Mouse (Mus musculus): Measurements from ENCODE around the gene Togaram2. TPM values are rescaled to one million over a fixed set of nuclear protein-coding genes. Genes with fewer than 3 reads are reported as not detected.

Togaram2 gene
- total and polyA plus RNA-seq, 2 experiments, result not detected

GRCm38 (mm10) chr17:71669511-71669910 is 3.5 kb upstream of the Togaram2 start:
- H3K36me3 ChIP-seq (ENCODE audit: control insufficient read depth, insufficient read depth, low read length), result no peaks in the 10 kb centered on the region
- 77% methylated on average over 5 of the region's 5 CpGs for WGBS
- no peak overlapping the region for H3K4me3 ChIP-seq (ENCODE audit: insufficient read depth, low read depth, low read length)
- no peak overlapping the region for H3K9ac ChIP-seq (ENCODE audit: low read depth, low read length)
- TF ChIP-seq CTCF (IDR thresholded peaks at IDR 0.05; ENCODE audit: low read depth, low read length) (peak; percentile 21; the same call in 1 of the 2 replicates), POLR2A (IDR thresholded peaks at IDR 0.05; ENCODE audit: extremely low read depth, insufficient read depth, low read length) (no peak)
- H3K27ac ChIP-seq (replicated peaks; ENCODE audit: insufficient read depth, low read depth, low read length), result no peak overlapping the region
- peak; percentile 19 for DNase-seq (ENCODE audit: extremely low read depth, low read depth, low spot score)
- no peaks in the 10 kb centered on the region for H3K27me3 ChIP-seq (ENCODE audit: control insufficient read depth, insufficient read depth, low read length)
- no peaks in the 10 kb centered on the region for H3K4me1 ChIP-seq (ENCODE audit: control insufficient read depth, insufficient read depth, low read length)
- no peaks in the 10 kb centered on the region for H3K79me2 ChIP-seq (ENCODE audit: control insufficient read depth, insufficient read depth, low read length)

GRCm38 (mm10) chr17:71671840-71672546 is 1.1 kb upstream of the Togaram2 start:
- Histone ChIP-seq H3K4me1 (ENCODE audit: control insufficient read depth, insufficient read depth, low read length) (no peaks in the 10 kb centered on the region), H3K79me2 (ENCODE audit: control insufficient read depth, insufficient read depth, low read length) (no peaks in the 10 kb centered on the region), H3K27me3 (ENCODE audit: control insufficient read depth, insufficient read depth, low read length) (no peaks in the 10 kb centered on the region), H3K4me3 (ENCODE audit: insufficient read depth, low read depth, low read length) (no peak overlapping the region), H3K9ac (ENCODE audit: low read depth, low read length) (no peak overlapping the region), H3K36me3 (ENCODE audit: control insufficient read depth, insufficient read depth, low read length) (no peaks in the 10 kb centered on the region), H3K27ac (replicated peaks; ENCODE audit: insufficient read depth, low read depth, low read length) (no peak overlapping the region)
- DNase-seq (ENCODE audit: extremely low read depth, low read depth, low spot score), result no peak
- TF ChIP-seq POLR2A (IDR thresholded peaks at IDR 0.05; ENCODE audit: extremely low read depth, insufficient read depth, low read length) (no peak), CTCF (IDR thresholded peaks at IDR 0.05; ENCODE audit: low read depth, low read length) (peak; percentile 68)
- 70% methylated on average over 17 of the region's 17 CpGs for WGBS

GRCm38 (mm10) chr17:71673936-71674335 is 875 bp downstream of the Togaram2 start:
- Histone ChIP-seq H3K27ac (replicated peaks; ENCODE audit: insufficient read depth, low read depth, low read length) (no peak overlapping the region), H3K79me2 (ENCODE audit: control insufficient read depth, insufficient read depth, low read length) (no peaks in the 10 kb centered on the region), H3K9ac (ENCODE audit: low read depth, low read length) (no peak overlapping the region), H3K4me1 (ENCODE audit: control insufficient read depth, insufficient read depth, low read length) (no peaks in the 10 kb centered on the region), H3K4me3 (ENCODE audit: insufficient read depth, low read depth, low read length) (no peak overlapping the region), H3K36me3 (ENCODE audit: control insufficient read depth, insufficient read depth, low read length) (no peaks in the 10 kb centered on the region), H3K27me3 (ENCODE audit: control insufficient read depth, insufficient read depth, low read length) (no peaks in the 10 kb centered on the region)
- TF ChIP-seq POLR2A (IDR thresholded peaks at IDR 0.05; ENCODE audit: extremely low read depth, insufficient read depth, low read length) (no peak), CTCF (IDR thresholded peaks at IDR 0.05; ENCODE audit: low read depth, low read length) (no peak)
- WGBS, result 75% methylated on average over 9 of the region's 9 CpGs
- no peak for DNase-seq (ENCODE audit: extremely low read depth, low read depth, low spot score)

GRCm38 (mm10) chr17:71674886-71675285 is 1.8 kb downstream of the Togaram2 start:
- no peak for TF ChIP-seq POLR2A (IDR thresholded peaks at IDR 0.05; ENCODE audit: extremely low read depth, insufficient read depth, low read length)
- no peak for TF ChIP-seq CTCF (IDR thresholded peaks at IDR 0.05; ENCODE audit: low read depth, low read length)
- DNase-seq (ENCODE audit: extremely low read depth, low read depth, low spot score), result no peak
- H3K36me3 ChIP-seq (ENCODE audit: control insufficient read depth, insufficient read depth, low read length), result no peaks in the 10 kb centered on the region

GRCm38 (mm10) chr17:71681666-71682065 is 8.6 kb downstream of the Togaram2 start:
- DNase-seq (ENCODE audit: extremely low read depth, low read depth, low spot score), result no peak
- TF ChIP-seq POLR2A (IDR thresholded peaks at IDR 0.05; ENCODE audit: extremely low read depth, insufficient read depth, low read length), result no peak
- no peak for TF ChIP-seq CTCF (IDR thresholded peaks at IDR 0.05; ENCODE audit: low read depth, low read length)
- H3K79me2 ChIP-seq (ENCODE audit: control insufficient read depth, insufficient read depth, low read length), result no peaks in the 10 kb centered on the region
- no peak overlapping the region for H3K4me3 ChIP-seq (ENCODE audit: insufficient read depth, low read depth, low read length)
- 94% methylated on average over 14 of the region's 14 CpGs for WGBS
- peaks cover 12% of the 10 kb centered on the region for H3K4me1 ChIP-seq (ENCODE audit: control insufficient read depth, insufficient read depth, low read length)
- H3K27ac ChIP-seq (replicated peaks; ENCODE audit: insufficient read depth, low read depth, low read length), result no peak overlapping the region
- H3K36me3 ChIP-seq (ENCODE audit: control insufficient read depth, insufficient read depth, low read length), result no peaks in the 10 kb centered on the region
- H3K27me3 ChIP-seq (ENCODE audit: control insufficient read depth, insufficient read depth, low read length), result no peaks in the 10 kb centered on the region
- no peak overlapping the region for H3K9ac ChIP-seq (ENCODE audit: low read depth, low read length)

More at GRCm38 (mm10) chr17:71674886-71675285, 1.8 kb downstream of the Togaram2 start:
- no peak overlapping the region for H3K27ac ChIP-seq (replicated peaks; ENCODE audit: insufficient read depth, low read depth, low read length)
- H3K79me2 ChIP-seq (ENCODE audit: control insufficient read depth, insufficient read depth, low read length), result no peaks in the 10 kb centered on the region
- no peak overlapping the region for H3K4me3 ChIP-seq (ENCODE audit: insufficient read depth, low read depth, low read length)
- no peaks in the 10 kb centered on the region for H3K27me3 ChIP-seq (ENCODE audit: control insufficient read depth, insufficient read depth, low read length)
- H3K4me1 ChIP-seq (ENCODE audit: control insufficient read depth, insufficient read depth, low read length), result no peaks in the 10 kb centered on the region
- no peak overlapping the region for H3K9ac ChIP-seq (ENCODE audit: low read depth, low read length)
- 86% methylated on average over 18 of the region's 18 CpGs for WGBS

- Histone ChIP-seq H3K4me3 (ENCODE audit: insufficient read depth, low read depth, low read length) (no peak overlapping the region), H3K4me1 (ENCODE audit: control insufficient read depth, insufficient read depth, low read length) (peaks cover 12% of the 10 kb centered on the region), H3K27ac (replicated peaks; ENCODE audit: insufficient read depth, low read depth, low read length) (no peak overlapping the region), H3K36me3 (ENCODE audit: control insufficient read depth, insufficient read depth, low read length) (no peaks in the 10 kb centered on the region), H3K27me3 (ENCODE audit: control insufficient read depth, insufficient read depth, low read length) (no peaks in the 10 kb centered on the region), H3K9ac (ENCODE audit: low read depth, low read length) (no peak overlapping the region), H3K79me2 (ENCODE audit: control insufficient read depth, insufficient read depth, low read length) (no peaks in the 10 kb centered on the region)
- no peak for TF ChIP-seq POLR2A (IDR thresholded peaks at IDR 0.05; ENCODE audit: extremely low read depth, insufficient read depth, low read length)
- no peak for TF ChIP-seq CTCF (IDR thresholded peaks at IDR 0.05; ENCODE audit: low read depth, low read length)
- no peak for DNase-seq (ENCODE audit: extremely low read depth, low read depth, low spot score)
- 98% methylated on average over 4 of the region's 4 CpGs for WGBS
These were observed 9.3 kb downstream of the Togaram2 start for GRCm38 (mm10) chr17:71682379-71682778.
